ENCODE assay signal across 16 mouse cellular contexts in the genomic region with DNA sequence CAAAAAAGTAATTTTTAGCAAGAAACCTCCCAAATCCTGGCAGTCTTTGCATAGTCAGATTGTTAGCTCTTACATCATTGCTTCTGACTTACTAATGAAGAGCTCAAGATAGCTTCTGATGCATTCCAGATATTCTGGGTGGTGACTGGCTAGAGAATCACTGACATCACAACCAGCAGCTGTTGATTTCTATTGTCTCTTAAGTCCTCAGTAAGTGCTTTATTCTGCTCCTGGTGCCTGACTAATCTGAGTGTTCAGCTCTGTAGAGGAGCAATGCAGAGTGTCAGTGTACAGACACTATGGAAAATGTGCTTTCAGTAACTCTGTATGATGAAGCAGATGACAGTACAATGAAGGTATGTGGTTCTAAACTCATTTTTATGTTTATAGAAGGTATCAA. TPM values are rescaled to one million over a fixed set of nuclear protein-coding genes. Genes with fewer than 3 reads are reported as not detected.
DNase-seq lines count a peak whose midpoint lies in the region; ATAC-seq lines count a peak whose summit lies in the region.
"Had no signal": no experiment of that assay in that cellular context is flagged by ENCODE, and none has a peak within 500 bp of the region (broad histone marks: within the 10 kb centered on the region; RNA-seq: fewer than 3 reads in every experiment).

No protein-coding gene starts in this region.

- no peak overlapping the region for H3K27ac ChIP-seq in midbrain, embryonic 13.5 days
- no peak overlapping the region for H3K27ac ChIP-seq in midbrain, embryonic 10.5 days (replicated peaks)
- H3K27ac ChIP-seq: embryonic facial prominence, embryonic 13.5 days; limb, embryonic 12.5 days; lung, embryonic 15.5 days had no signal

- no peak overlapping the region for H3K9ac ChIP-seq in midbrain, embryonic 13.5 days (replicated peaks)
- H3K9ac ChIP-seq: embryonic facial prominence, embryonic 13.5 days; limb, embryonic 12.5 days; lung, embryonic 15.5 days had no signal

- H3K4me3 ChIP-seq in midbrain, embryonic 13.5 days (replicated peaks) = no peak overlapping the region
- H3K4me3 ChIP-seq in midbrain, embryonic 10.5 days = no peak overlapping the region
- H3K4me3 ChIP-seq: embryonic facial prominence, embryonic 13.5 days; limb, embryonic 12.5 days; lung, embryonic 15.5 days; megakaryocyte, embryonic 14.5 days had no signal

- no peaks in the 10 kb centered on the region for H3K4me1 ChIP-seq in midbrain, embryonic 13.5 days (replicated peaks)
- 0 out of 2 replicates have a peak, but pooled peaks cover 3% of the 10 kb centered on the region for H3K4me1 ChIP-seq in midbrain, embryonic 10.5 days
- H3K4me1 ChIP-seq: embryonic facial prominence, embryonic 13.5 days; limb, embryonic 12.5 days; lung, embryonic 15.5 days had no signal

- H3K36me3 ChIP-seq in midbrain, embryonic 13.5 days = no peaks in the 10 kb centered on the region
- no peaks in the 10 kb centered on the region for H3K36me3 ChIP-seq in midbrain, embryonic 10.5 days
- H3K36me3 ChIP-seq: embryonic facial prominence, embryonic 13.5 days; limb, embryonic 12.5 days; lung, embryonic 15.5 days had no signal

- peak; percentile 24 to 75 for DNase-seq in frontal cortex, adult 2 months (ENCODE audit: extremely low spot score in 1 of 2, low spot score in 1 of 2)
- DNase-seq in frontal cortex, postnatal 10 days (ENCODE audit: low spot score in 2 of 2) = no peak
- DNase-seq in midbrain, embryonic 10.5 days (ENCODE audit: low spot score) = no peak
- DNase-seq in left cerebral cortex, adult 9 months (ENCODE audit: low spot score in 2 of 2) = peak; percentile 40 to 52
- DNase-seq in liver = no peak
- no peak for DNase-seq in kidney, adult 8-10 months
- no peak for DNase-seq in ovary, postnatal 14 days (ENCODE audit: low spot score)
- DNase-seq: heart, adult 11 months; kidney, postnatal 14 days; thymus, postnatal 14 days had no signal

- no peaks in the 10 kb centered on the region for H3K27me3 ChIP-seq in midbrain, embryonic 13.5 days
- no peaks in the 10 kb centered on the region for H3K27me3 ChIP-seq in midbrain, embryonic 10.5 days (ENCODE audit: low read depth, poor library complexity, severe bottlenecking)
- H3K27me3 ChIP-seq: embryonic facial prominence, embryonic 13.5 days; limb, embryonic 12.5 days; lung, embryonic 15.5 days; megakaryocyte, embryonic 14.5 days had no signal

- H3K9me3 ChIP-seq in midbrain, embryonic 13.5 days = no peaks in the 10 kb centered on the region
- no peaks in the 10 kb centered on the region for H3K9me3 ChIP-seq in midbrain, embryonic 10.5 days (replicated peaks)
- H3K9me3 ChIP-seq: embryonic facial prominence, embryonic 13.5 days; limb, embryonic 12.5 days; lung, embryonic 15.5 days; megakaryocyte, embryonic 14.5 days had no signal

- peak; percentile 71; the same call in 1 of the 2 replicates for ATAC-seq in midbrain, embryonic 13.5 days
- ATAC-seq: inflammation-experienced regulatory T-cells, adult 6 months had no signal

- no peak overlapping the region for H3K4me2 ChIP-seq in midbrain, embryonic 13.5 days (replicated peaks)
- H3K4me2 ChIP-seq: embryonic facial prominence, embryonic 13.5 days; limb, embryonic 12.5 days; lung, embryonic 15.5 days had no signal

RNA-seq across cellular contexts. Expression of gene R3hdm1, which starts 38.6 kb away (rescaled TPM):
- 352 and 375 TPM in 2 replicates for polyA plus RNA-seq in frontal cortex, adult 2 months (2012; rRNA removed)
- polyA plus RNA-seq in midbrain, embryonic 13.5 days (2015; fragmentation: Nextera tagmentation; extraction: Ambion mirVana) = 108 and 115 TPM in 2 replicates
- 72.2 and 82.9 TPM in 2 replicates for polyA plus RNA-seq in midbrain, embryonic 10.5 days (2016; fragmentation: Nextera tagmentation; extraction: Ambion mirVana)

RNA-seq across cellular contexts. Expression of gene Zranb3, which starts 38.9 kb away (rescaled TPM):
- 5.7 and 6.1 TPM in 2 replicates for polyA plus RNA-seq in frontal cortex, adult 2 months (2012; rRNA removed)
- polyA plus RNA-seq in midbrain, embryonic 13.5 days (2015; fragmentation: Nextera tagmentation; extraction: Ambion mirVana) = 6.1 and 6.2 TPM in 2 replicates
- polyA plus RNA-seq in midbrain, embryonic 10.5 days (2016; fragmentation: Nextera tagmentation; extraction: Ambion mirVana) = 15.0 and 16.3 TPM in 2 replicates

Comparison
In these comparisons a context has a peak if more than half of its experiments do, and no peak if none do; other contexts are left out.
1. DNase-seq: peak in frontal cortex, adult 2 months (2 of 2) and left cerebral cortex, adult 9 months (2 of 2); none in frontal cortex, postnatal 10 days (0 of 2), midbrain, embryonic 10.5 days (single experiment), liver (single experiment), kidney, adult 8-10 months (0 of 2) and ovary, postnatal 14 days (single experiment).